Mouse (Mus musculus) heart, postnatal 4 days (tissue): ENCODE data around the gene Micu2. TPM values are rescaled to one million over a fixed set of nuclear protein-coding genes. Genes with fewer than 3 reads are reported as not detected.
"Not testable (repeated sequence)": the region's sequence is repeated elsewhere in the genome, so short reads cannot be mapped to it uniquely, and the experiment has no call there.

Source experiments
- DNase-seq: peaks from one replicate; pipeline ENCODE4 v3.0.0; 2021
- total RNA-seq, 2 experiments: library from RNA; stranded (reverse); gene quantifications; 2 replicates each; pipeline ENCODE4 v1.2.3; 2021

Micu2 gene
- total RNA-seq, 2 experiments from 2014 or later, result 70.5 to 73.4 TPM

DNA sequence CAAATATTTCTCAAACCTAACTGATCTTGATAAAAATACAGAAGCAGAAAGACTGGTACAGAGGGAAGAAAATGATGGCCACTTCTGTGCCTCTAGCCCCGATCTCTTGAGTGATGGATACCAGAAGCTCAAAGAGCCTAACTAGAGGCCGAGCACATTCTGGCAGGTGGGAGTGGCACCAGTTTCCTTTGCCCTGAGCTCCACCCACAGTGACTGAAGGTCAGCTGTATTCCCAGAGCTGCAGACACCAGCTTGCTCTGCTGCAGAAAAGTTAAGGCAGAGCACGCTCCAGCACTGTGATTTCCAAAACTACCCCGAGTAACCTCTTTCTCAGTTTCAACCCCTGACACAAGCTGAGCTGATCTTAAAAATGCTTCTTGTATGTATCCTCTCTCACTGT, 37.2 kb downstream of the Micu2 start:
- no peak for DNase-seq

DNA sequence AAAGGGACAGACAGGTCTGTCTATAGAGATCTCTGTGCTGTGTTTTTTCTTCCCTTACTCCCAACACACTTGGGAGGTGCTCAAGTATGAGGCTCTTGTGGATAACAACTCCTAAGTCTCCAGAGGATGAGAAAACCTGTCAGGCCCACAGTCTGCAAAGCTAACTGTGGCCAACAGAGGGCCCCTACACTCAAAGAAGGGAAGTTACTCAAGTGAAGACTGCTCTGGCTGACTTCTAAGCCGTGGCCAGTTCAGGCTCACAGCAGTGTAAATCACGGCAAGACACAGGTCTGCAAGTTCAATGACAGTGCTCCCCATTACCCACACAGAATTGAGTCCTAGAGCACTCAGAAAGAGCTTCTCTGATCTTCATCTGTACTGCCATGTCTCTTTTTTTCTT, 48.0 kb downstream of the Micu2 start:
- DNase-seq, result peak; percentile 38

DNA sequence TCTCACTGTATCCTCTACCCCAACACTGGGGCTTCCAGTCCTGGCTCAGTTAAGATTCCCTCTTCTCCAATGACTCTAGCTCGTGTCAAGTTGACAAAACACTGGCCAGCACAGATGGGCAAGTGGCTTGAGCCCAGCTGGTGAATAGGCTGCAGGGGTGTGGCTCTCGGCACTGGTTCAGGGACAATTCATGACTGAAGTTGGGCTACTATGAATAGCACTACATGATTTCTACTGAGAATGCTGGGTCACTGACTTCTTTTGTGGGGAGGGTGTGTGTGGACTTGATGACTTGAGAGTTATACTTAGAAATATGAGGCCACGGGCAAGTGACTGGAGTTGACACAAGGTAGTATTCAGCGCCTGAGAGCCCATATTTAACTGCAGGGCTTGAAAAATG, 53.2 kb downstream of the Micu2 start:
- peak; percentile 61 for DNase-seq

DNA sequence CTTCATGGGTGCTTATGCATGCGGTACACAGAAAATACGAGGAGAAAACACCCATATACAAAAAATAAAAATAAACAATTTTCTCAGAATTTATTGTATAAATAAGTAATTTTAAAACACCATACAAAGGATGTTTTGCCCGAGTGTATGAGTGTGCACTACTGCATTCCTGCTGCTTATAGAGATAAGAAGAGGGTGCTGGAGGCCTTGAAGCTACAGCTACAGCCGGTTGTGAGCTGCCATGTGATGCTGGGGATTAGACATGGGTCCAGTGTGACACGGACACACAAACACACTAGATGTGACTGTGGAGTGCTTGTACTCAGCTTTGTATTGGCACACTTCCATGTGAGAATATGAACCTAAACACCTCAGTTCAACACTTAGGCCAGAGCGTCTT, 61.8 kb downstream of the Micu2 start:
- no peak for DNase-seq

DNA sequence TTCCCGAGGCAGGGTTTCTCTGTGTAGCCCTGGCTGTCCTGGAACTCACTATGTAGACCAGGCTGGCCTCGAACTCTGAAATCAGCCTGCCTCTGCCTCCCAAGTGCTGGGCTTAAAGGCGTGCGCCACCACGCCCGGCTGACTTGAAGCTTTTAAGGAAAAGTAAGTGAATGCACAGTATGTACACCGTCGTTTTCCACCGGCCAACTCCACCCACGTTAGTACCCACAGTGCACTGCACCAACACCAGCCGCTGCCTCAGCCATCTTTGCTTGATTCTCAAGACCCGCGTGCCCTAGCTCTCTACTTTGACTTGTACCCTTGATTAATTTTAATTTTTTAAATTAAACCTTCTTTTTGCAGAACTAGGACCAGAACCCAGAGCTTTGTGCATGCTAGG, 64.4 kb downstream of the Micu2 start:
- DNase-seq, result no peak

DNA sequence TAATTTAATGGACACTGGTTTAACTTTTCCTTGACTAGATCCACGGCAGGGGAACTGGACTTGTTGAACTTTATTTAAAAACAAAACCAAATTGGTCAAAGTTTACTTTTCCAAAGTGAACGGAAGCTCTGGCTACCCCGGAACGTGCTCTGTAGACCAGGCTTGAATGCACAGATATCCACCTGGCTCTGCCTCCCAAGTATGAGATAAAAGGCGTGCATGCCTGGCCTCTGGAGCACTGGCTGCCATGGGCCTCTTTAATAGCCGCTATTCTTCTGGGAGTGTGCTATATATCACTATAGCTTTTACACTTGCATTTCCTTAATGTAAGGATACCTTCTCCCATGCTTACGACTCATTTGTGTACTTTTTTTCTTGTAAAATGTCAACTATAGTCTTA, 65.5 kb downstream of the Micu2 start:
- DNase-seq, result no peak

DNA sequence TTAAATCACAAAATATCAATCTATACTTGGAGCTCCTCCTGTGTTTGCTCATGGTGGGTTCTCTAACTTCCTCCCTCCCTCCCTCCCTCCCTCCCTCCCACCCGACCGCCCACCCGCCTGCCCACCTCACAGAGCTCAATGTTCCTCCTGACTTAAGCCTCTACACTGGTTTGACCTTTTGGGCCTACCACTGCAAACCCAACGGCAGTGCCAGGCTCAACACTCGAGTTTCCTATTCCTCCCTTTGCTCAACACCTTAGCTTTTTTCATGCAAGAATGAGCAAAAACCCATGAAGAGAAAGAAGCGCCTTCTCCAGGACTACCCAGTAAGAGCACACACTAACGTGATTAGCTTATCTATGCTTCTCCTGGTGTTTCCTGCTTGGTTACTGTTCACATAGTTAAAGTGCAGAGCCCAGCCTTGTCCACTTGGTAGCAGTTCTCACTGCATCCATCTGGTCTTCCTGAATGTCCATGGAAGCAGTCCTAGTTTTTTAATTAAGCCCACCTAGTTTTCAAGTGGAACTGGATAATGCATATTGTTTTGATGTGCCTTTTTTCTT, 66.1 kb downstream of the Micu2 start:
- DNase-seq, result no peak

DNA sequence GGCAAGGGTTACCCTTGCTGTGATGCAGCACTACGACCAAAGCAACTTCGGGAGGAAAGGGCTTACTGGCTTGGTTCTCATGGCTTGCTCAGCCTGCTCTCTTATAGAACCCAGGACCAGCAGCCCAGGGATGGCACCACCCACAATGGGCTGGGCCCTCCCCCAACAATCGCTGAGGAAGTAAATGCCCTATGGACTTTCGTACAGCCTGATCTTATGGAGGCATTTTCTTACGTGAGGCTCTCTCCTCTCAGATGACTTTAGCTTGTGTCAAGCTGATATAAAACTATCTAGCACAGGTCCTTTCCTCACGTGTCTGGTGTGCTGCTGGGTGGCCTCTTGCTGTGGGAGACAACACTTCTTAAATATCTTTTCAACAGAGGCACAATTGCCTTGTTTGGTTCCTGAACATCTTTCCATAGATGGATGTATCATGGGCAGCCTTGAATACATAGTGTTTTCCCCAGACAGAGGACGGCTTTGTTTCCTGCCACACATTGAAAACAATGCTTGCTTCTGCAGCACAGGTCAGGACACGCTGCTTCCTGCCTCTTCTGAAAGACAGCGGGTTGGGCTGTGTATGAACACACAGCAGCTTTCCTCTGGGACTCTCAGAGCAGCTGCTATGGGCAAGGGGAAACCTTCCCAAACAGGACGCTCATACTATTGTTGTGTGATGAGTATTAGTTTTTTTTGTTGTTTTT, 77.5 kb downstream of the Micu2 start:
- peak; percentile 44 for DNase-seq

DNA sequence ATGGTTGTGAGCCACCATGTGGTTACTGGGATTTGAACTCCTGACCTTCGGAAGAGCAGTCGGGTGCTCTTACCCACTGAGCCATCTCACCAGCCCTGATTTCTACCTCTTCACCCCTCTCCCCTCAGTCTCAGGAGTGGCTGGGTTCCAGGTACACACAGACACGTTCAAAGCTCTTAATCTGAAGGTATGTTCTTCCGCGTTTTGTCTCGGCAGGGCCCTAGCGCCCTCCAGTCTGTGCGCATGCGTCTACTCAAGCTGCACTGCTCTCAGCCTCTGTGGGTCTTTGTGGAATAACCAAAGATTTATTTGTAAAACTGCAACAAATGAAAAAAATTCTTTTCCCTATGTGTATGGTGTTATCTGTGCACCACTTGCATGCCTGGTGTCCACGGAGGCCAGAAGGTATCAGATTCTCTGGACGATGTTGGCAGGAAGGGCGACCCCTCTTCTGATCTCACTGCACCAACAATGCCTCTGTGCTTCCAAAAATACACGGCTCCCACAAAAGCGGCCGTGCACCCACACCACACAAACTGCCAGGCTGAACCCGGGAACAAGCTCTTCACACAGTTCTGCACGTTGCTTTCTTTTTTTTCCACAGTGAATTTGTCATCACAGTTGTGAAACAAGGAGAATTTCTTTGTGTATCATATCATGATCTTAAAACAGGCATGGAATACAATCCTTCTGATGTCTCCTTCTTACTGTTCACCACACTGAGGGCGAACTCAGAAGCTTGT, 78.3 kb downstream of the Micu2 start:
- peak; percentile 29 for DNase-seq

DNA sequence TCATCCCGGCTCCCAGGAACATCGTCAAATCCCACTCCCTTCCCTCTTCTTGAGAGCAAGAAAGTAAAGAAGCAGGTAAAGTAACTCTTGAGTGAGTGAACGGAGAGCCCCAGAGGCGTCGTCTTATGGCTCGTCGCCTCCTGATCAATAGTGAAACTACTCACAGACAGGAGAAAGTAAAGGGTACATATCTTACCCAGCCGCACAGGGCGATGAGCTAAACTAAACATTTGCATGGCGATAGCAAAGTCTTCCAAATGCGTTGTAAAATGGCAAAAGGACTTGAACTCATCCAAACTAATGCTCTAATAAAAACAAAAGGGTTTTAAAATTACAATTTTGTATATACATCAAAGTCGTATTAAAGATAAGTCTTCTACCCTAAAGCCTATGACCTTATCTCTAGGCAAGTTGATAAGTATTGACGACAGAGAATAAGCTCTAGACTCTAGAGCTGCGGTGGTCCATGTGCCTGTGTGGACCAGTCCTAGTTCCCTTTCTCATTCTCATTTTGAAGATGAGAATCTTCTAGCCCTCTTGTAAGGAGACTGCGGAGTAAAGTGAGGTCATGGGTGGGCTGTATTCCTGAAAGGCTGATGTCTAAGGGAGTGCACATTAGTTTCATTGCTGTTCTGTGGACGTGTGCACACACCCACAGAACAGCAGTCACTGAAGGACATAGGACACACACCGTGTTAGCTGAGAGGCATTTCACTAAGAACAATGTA, 79.8 kb downstream of the Micu2 start:
- no peak for DNase-seq

DNA sequence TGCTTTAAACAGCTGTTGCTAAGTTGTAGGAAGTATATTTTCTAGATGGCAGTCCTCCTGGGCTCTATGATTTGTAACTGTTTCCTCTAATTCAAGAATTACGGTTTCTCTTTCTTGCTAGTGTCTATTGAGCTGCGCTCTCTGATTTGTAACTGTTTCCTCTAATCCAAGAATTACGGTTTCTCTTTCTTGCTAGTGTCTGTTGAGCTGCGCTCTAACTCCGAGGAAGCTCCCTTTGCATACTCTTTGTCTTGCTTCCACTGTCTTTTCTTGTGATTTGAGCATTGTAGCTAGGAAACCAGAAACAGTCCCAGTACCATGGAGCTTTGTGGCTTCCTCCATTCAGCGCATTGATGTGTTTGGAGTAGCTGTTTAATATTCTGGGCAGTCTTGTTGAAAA, 83.7 kb downstream of the Micu2 start:
- DNase-seq, result no peak

DNA sequence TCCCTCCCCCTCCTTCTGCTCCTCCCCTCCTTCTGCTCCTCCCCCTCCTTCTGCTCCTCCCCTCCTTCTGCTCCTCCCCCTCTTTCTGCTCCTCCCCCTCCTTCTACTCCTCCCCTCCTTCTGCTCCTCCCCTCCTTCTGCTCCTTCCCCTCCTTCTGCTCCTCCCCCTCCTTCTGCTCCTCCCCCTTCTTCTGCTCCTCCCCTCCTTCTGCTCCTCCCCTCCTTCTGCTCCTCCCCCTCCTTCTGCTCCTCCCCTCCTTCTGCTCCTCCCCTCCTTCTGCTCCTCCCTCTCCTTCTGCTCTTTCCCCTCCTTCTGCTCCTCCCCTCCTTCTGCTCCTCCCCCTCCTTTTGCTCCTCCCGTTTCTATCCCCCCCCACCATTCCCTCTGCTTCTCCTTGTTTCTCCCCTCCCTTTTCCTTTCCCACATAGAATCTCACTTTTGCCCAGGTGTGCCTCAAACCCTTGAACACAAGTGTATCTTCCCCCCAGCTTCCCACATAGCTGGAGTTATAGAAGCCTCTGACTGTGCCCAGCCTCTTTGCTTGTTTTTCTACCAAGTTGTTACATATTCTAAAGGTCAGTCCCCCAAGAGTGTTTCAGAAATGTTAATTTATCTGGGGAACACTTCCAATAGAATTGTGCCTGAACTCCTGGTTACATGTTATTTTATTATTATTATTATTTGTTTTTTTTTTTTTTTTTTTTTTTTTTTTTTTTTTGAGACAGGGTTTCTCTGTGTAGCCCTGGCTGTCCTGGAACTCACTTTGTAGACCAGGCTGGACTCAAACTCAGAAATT, 86.7 kb downstream of the Micu2 start:
- DNase-seq, result not testable (repeated sequence)

DNA sequence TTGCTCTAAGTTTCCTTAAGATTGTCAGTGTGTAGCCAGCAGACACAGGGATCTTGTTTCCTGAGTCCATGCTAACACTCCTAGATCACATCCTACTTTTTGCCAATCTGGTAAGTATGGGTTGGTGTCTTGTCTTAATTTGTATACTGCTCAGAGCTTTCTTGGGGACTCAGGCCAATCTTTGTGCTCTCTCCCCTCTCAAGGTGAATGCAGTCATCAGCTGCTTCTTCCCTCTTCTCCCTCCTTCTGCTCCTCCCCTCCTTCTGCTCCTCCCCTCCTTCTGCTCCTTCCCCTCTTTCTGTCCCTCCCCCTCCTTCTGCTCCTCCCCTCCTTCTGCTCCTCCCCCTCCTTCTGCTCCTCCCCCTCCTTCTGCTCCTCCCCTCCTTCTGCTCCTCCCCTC, 87.3 kb downstream of the Micu2 start:
- not testable (repeated sequence) for DNase-seq

DNA sequence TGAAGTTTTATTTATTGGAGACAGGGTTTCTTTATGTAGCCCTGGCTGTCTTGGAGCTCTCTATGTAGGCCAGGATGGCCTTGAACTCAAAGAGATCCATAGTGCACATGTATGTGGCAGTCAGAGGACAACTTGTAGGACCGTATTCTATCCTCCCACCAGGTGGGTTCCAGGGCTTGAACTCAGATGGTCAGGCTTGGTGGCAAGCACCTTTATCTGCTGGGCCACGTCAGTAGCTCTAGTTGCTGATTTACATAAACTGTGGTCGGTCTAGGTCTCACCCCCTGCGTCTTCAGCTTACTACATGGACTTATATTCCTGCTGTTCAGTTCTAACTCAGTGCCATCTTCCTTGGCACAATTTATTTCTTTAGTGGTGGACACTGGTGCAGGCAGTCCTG, 87.7 kb downstream of the Micu2 start:
- DNase-seq, result no peak

DNA sequence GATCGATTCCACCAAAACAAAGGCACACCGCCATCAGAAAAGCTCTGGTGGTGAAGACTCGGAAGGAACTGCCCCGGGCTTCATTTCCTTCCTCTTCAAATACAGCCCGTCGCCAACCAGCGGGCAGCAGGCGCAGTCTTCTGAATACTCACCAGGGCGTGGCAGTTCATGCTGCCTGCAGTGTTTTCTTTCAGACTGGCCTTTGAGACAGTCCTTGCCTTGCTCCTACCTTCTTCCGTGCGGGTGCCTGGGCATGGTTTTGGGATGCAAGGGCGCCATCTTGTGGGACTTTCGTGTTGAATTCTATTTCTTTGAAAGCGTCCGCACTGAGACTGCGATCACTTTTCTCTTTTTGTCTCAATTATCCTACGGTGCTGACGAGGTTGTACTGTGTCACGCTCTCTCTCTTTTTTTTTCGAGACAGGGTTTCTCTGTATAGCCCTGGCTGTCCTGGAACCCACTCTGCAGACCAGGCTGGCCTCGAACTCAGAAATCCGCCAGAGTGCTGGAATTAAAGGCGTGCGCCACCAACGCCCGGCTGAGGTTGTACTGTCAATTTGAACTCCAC, 88.5 kb downstream of the Micu2 start:
- DNase-seq, result peak; percentile 89

DNA sequence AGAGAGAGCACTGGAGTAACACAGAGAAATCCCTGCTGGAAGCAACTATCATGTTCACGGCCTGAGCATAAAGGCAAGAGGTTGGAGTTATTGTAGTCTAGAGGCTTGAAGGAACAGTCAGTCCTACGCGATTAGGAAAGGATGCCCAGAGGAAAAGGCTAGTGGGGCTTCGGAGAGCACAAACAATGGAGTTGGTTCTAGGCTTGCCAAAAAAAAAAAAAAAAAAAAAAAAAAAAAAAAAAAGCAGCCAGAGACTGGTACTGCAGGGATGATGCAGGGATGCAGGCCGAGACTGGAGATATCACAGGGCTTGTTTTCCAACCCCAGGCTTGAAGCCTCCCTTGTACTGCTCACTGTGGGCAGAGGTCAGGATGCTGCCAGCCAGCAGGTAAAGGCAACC, 89.8 kb downstream of the Micu2 start:
- DNase-seq, result no peak

DNA sequence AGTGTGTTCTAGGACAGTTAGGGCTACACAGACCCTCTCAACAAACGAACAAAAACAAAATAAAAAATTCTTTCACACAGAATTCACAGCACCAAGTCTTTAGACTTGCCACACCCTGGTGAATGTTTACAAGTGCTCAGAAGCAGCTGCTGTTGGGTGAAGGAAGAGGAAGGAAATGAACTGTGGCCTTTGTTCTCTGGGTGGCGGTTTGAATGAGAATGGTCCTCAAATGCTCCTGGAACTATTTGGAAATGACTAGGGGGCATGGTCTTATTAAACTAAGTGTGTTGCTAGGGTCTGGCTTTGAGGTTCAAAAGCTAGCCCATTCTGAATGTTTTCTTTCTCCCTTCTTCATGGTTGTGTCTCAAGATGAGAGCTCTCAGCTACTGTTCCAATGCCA, 90.6 kb downstream of the Micu2 start:
- DNase-seq, result no peak

DNA sequence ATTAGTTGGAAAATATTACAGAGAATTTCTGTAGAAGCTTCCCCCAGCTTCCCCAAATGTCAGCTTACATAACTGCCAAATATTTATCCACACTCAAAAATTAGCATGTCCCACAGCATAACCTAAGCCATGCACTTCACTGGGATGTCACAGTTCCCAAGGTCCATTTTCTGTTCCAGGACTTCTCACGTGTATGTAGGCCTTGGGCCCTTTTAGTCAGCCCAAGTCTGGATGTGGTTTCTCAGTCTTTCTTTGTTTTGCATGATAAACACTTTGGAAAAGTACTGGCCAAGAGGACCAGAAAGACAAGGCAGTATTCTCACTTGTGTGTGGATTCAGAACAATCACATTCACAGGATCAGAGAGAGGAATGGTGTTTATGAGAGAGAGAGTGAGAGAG, 97.1 kb downstream of the Micu2 start:
- DNase-seq, result no peak

DNA sequence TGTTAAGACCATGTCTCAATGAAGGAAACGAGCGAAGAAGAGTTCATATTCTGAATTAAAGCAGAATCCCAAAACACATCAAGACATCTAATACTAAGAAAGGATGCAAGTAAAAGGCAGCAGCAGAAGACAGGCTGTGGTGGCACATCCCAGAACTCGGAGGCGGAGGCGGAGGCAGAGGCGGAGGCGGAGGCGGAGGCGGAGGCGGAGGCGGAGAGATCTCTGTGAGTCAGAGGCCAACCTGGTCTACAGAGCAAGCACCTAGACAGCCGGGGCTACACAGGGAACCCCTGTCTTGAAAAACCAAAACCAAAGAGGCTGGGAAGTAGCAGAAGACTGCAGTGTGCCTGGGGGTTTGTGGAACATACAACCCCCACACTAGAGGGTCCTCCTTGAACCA, 102.2 kb downstream of the Micu2 start:
- DNase-seq, result no peak

DNA sequence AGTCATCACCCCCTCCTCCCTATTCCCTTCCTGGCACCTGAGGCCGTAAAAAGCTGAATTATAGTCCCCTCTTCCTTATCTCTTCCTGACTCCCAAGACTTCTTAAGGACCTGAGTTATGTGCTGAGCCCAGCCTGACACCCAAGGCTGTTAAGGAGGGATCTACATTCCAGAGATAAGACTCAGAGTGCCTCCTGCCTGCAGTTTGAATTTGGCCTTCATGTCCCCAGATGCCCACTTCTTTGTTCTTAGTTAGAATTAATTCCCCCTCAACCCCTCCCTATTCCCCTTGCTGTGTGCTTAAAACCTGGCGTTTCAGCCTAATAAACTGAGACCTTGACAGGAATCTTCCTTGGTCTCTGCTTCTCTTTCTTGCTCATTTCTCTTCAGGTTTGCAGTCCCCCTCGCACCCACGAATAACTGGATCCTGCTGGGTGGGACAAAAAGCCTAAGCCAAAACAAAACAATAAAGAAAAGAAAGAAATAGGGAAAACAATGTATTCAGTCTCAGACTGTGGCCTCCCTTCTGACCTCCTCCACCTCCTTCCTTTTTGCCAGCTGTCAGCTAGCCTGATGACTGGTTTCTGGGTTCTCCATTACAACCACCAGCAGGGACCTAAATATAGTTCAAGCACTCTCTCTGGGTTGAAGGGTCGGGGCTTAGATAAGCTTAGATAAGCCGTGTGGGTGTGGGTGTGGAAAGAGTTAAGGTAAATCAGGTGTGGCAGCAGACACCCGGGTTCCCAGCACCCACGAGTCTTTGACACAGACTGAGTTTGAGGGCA, 102.8 kb downstream of the Micu2 start:
- DNase-seq, result not testable (repeated sequence)

DNA sequence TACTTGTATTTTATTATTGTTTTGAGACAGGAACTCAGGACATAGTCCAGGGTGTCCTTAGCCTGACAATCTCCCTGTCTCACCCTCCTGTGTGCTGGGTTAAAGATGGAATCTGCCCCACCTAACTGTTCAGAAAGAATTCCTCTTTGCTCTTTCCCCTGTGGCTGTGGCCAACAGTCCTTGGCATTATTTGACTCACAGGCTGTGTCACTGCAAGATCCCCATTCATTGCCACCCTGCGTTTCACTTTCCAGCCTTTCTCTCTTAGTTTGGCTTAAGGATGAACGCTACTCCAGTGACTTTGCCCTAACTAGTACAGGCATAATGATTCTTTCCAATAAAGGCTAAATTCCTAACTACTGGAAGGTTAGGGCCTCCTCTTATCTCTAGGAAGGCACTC, 104.7 kb downstream of the Micu2 start:
- no peak for DNase-seq
